Comparison of ENCODE assay signal across 9 mouse cellular contexts in genomic region chr19:8818301-8818798, GRCm38 (mm10). TPM values are rescaled to one million over a fixed set of nuclear protein-coding genes. Genes with fewer than 3 reads are reported as not detected.
DNase-seq lines count a peak whose midpoint lies in the region; ATAC-seq and TF ChIP-seq lines count a peak whose summit lies in the region.
"Had no signal": no experiment of that assay in that cellular context is flagged by ENCODE, and none has a peak within 500 bp of the region (broad histone marks: within the 10 kb centered on the region; RNA-seq: fewer than 3 reads in every experiment).

No protein-coding gene starts in this region.

- H3K27me3 ChIP-seq in kidney, adult 2 months (replicated peaks; ENCODE audit: control insufficient read depth, insufficient read depth, low read length) = no peaks in the 10 kb centered on the region
- H3K27me3 ChIP-seq in G1E (ENCODE audit: insufficient read depth, low read length) = no peaks in the 10 kb centered on the region
- H3K27me3 ChIP-seq in heart, embryonic 16.5 days (ENCODE audit: control insufficient read depth, insufficient read depth, low read length) = no peaks in the 10 kb centered on the region
- H3K27me3 ChIP-seq in midbrain, embryonic 10.5 days (ENCODE audit: low read depth, poor library complexity, severe bottlenecking) = no peaks in the 10 kb centered on the region

- WGBS in kidney, adult 2 months = 10% methylated on average over 14 of the region's 14 CpGs
- 15% methylated on average over 14 of the region's 14 CpGs for WGBS in heart, embryonic 16.5 days
- WGBS in midbrain, embryonic 10.5 days = 38% methylated on average over 14 of the region's 14 CpGs

- peaks cover 9% of the 10 kb centered on the region; the same call in 1 of the 2 replicates for H3K4me1 ChIP-seq in kidney, adult 2 months (ENCODE audit: control insufficient read depth, insufficient read depth, low read length)
- peaks cover 43% of the 10 kb centered on the region for H3K4me1 ChIP-seq in G1E (ENCODE audit: insufficient read depth, low read depth, low read length)
- H3K4me1 ChIP-seq in heart, embryonic 16.5 days (ENCODE audit: control insufficient read depth, insufficient read depth, low read length) = peaks cover 29% of the 10 kb centered on the region
- H3K4me1 ChIP-seq in midbrain, embryonic 10.5 days = peaks cover 45% of the 10 kb centered on the region

- intact Hi-C loops in gastrocnemius, postnatal 14 days (cut with DNase I; ENCODE audit: low total_unique reads) = no loop called here

- H3K36me3 ChIP-seq in kidney, adult 2 months (ENCODE audit: control insufficient read depth, insufficient read depth, low read length) = peaks cover 1% of the 10 kb centered on the region; the same call in 1 of the 2 replicates
- H3K36me3 ChIP-seq in G1E (replicated peaks) = peaks cover 53% of the 10 kb centered on the region
- H3K36me3 ChIP-seq in heart, embryonic 16.5 days (ENCODE audit: control insufficient read depth, insufficient read depth) = peaks cover 18% of the 10 kb centered on the region
- H3K36me3 ChIP-seq in midbrain, embryonic 10.5 days = peaks cover 58% of the 10 kb centered on the region

- H3K4me3 ChIP-seq in kidney, adult 2 months (ENCODE audit: insufficient read depth, low read depth, low read length) = peak overlapping the region; percentile 83
- H3K4me3 ChIP-seq in G1E (ENCODE audit: low read depth, low read length) = peak overlapping the region; percentile 84
- H3K4me3 ChIP-seq in heart, embryonic 16.5 days (ENCODE audit: low read length) = peak overlapping the region; percentile 100
- peak overlapping the region; percentile 100 for H3K4me3 ChIP-seq in midbrain, embryonic 10.5 days

- H3K27ac ChIP-seq in kidney, adult 2 months (ENCODE audit: insufficient read depth, low read depth, low read length) = peak overlapping the region; percentile 98
- H3K27ac ChIP-seq in heart, embryonic 16.5 days (ENCODE audit: low read length) = peak overlapping the region; percentile 100
- H3K27ac ChIP-seq in midbrain, embryonic 10.5 days (replicated peaks) = peak overlapping the region; percentile 98

- no peak for DNase-seq in kidney, adult 2 months
- DNase-seq in kidney, postnatal 10 days = no peak
- DNase-seq in G1E (ENCODE audit: low spot score) = no peak
- no peak for DNase-seq in midbrain, embryonic 10.5 days (ENCODE audit: low spot score)
- no peak for DNase-seq in ovary, postnatal 10 days (ENCODE audit: low spot score)
- no peak for DNase-seq in ovary, postnatal 36 days (ENCODE audit: low spot score)
- DNase-seq in gastrocnemius, postnatal 14 days = no peak
- DNase-seq: lung, postnatal 10 days had no signal

- no peak for TF ChIP-seq POLR2A in kidney, adult 2 months (IDR thresholded peaks at IDR 0.05; ENCODE audit: low read depth, low read length)

- H3K9ac ChIP-seq in heart, embryonic 16.5 days (ENCODE audit: low read length) = peak overlapping the region; percentile 81

- H3K4me2 ChIP-seq in heart, embryonic 16.5 days (ENCODE audit: low read depth, low read length) = peak overlapping the region; percentile 88

- no peak for TF ChIP-seq CTCF in kidney, adult 2 months (conservative IDR thresholded peaks at IDR 0.05; ENCODE audit: insufficient read depth, insufficient read length, low read depth, low read length)
- no peak for TF ChIP-seq CTCF in G1E (IDR thresholded peaks at IDR 0.05; ENCODE audit: low read depth, low read length)

- ATAC-seq in G1E (ENCODE audit: extremely low read depth, insufficient number of reproducible peaks, low FRiP score, poor library complexity, severe bottlenecking) = no peak
- no peak for ATAC-seq in heart, embryonic 16.5 days (replicated peaks; ENCODE audit: extremely low read depth, insufficient read depth, low FRiP score)

- H3K9me3 ChIP-seq in G1E (replicated peaks) = no peaks in the 10 kb centered on the region
- H3K9me3 ChIP-seq in heart, embryonic 16.5 days (replicated peaks; ENCODE audit: control insufficient read depth, low read length) = no peaks in the 10 kb centered on the region
- no peaks in the 10 kb centered on the region for H3K9me3 ChIP-seq in midbrain, embryonic 10.5 days (replicated peaks)

RNA-seq across cellular contexts. Expression of gene Ttc9c, which starts 0.8 kb away (rescaled TPM):
- polyA plus RNA-seq in kidney, adult 2 months (2012; rRNA removed) = 15.4 and 18.7 TPM in 2 replicates
- total RNA-seq in G1E (2014; fragmentation: Nextera tagmentation) = 61.6 and 73.9 TPM in 2 replicates
- total RNA-seq in G1E (2017) = 74.7 and 76.1 TPM in 2 replicates
- 4.7 and 6.9 TPM in 2 replicates for polyA plus RNA-seq in G1E (2012)
- 35.5 and 37.7 TPM in 2 replicates for polyA plus RNA-seq in heart, embryonic 16.5 days (2015; fragmentation: Nextera tagmentation; extraction: Ambion mirVana)
- polyA plus RNA-seq in midbrain, embryonic 10.5 days (2016; fragmentation: Nextera tagmentation; extraction: Ambion mirVana) = 69.0 and 74.5 TPM in 2 replicates
- 10 to 100 TPM in 1 of 2 experiments, 1 to 10 TPM in 1; 9.6 to 10.7 TPM for total RNA-seq in gastrocnemius, postnatal 14 days (2021)

RNA-seq across cellular contexts. Expression of gene Hnrnpul2, which starts 1.5 kb away (rescaled TPM):
- polyA plus RNA-seq in kidney, adult 2 months (2012; rRNA removed) = 19.3 and 25.5 TPM in 2 replicates
- total RNA-seq in G1E (2014; fragmentation: Nextera tagmentation) = 75.0 and 82.1 TPM in 2 replicates
- total RNA-seq in G1E (2017) = 33.7 and 45.9 TPM in 2 replicates
- polyA plus RNA-seq in G1E (2012) = 114 and 136 TPM in 2 replicates
- 3.2 and 3.3 TPM in 2 replicates for polyA plus RNA-seq in heart, embryonic 16.5 days (2015; fragmentation: Nextera tagmentation; extraction: Ambion mirVana)
- 4.3 and 4.4 TPM in 2 replicates for polyA plus RNA-seq in midbrain, embryonic 10.5 days (2016; fragmentation: Nextera tagmentation; extraction: Ambion mirVana)
- total RNA-seq in gastrocnemius, postnatal 14 days (2021) = 10 to 100 TPM; 35.4 to 37.3 TPM

RNA-seq across cellular contexts. Expression of gene AC129217.1, which starts 11.2 kb away (rescaled TPM):
- 3.5 TPM in 1 of 2 replicates, not detected in the other for polyA plus RNA-seq in kidney, adult 2 months (2012; rRNA removed)
- total RNA-seq in G1E (2014; fragmentation: Nextera tagmentation) (not detected in 2 replicates), G1E (2017) (3.4 and 3.7 TPM in 2 replicates)
- 102 and 115 TPM in 2 replicates for polyA plus RNA-seq in G1E (2012)
- not detected in 2 replicates for polyA plus RNA-seq in heart, embryonic 16.5 days (2015; fragmentation: Nextera tagmentation; extraction: Ambion mirVana)
- polyA plus RNA-seq in midbrain, embryonic 10.5 days (2016; fragmentation: Nextera tagmentation; extraction: Ambion mirVana) = not detected in 2 replicates
- not detected for total RNA-seq in gastrocnemius, postnatal 14 days (2021)

RNA-seq across cellular contexts. Expression of gene Zbtb3, which starts 16.0 kb away (rescaled TPM):
- polyA plus RNA-seq in kidney, adult 2 months (2012; rRNA removed) = 1.4 and 1.6 TPM in 2 replicates
- total RNA-seq in G1E (2014; fragmentation: Nextera tagmentation) = 0.73 and 1.7 TPM in 2 replicates
- total RNA-seq in G1E (2017) = 2.7 and 3.2 TPM in 2 replicates
- polyA plus RNA-seq in G1E (2012) = 1.7 and 1.8 TPM in 2 replicates
- polyA plus RNA-seq in heart, embryonic 16.5 days (2015; fragmentation: Nextera tagmentation; extraction: Ambion mirVana) = 3.5 and 4.3 TPM in 2 replicates
- 7.5 and 7.8 TPM in 2 replicates for polyA plus RNA-seq in midbrain, embryonic 10.5 days (2016; fragmentation: Nextera tagmentation; extraction: Ambion mirVana)
- total RNA-seq in gastrocnemius, postnatal 14 days (2021) = 1 to 10 TPM in 1 of 2 experiments, under 1 TPM in 1; 0.62 to 1.5 TPM

RNA-seq across cellular contexts. Expression of gene Bscl2, which starts 18.9 kb away (rescaled TPM):
- 204 and 214 TPM in 2 replicates for polyA plus RNA-seq in kidney, adult 2 months (2012; rRNA removed)
- total RNA-seq in G1E (2014; fragmentation: Nextera tagmentation) = 17.0 and 20.5 TPM in 2 replicates
- total RNA-seq in G1E (2017) = 5.5 and 6.6 TPM in 2 replicates
- 6.5 and 9.0 TPM in 2 replicates for polyA plus RNA-seq in G1E (2012)
- 43.9 and 44.3 TPM in 2 replicates for polyA plus RNA-seq in heart, embryonic 16.5 days (2015; fragmentation: Nextera tagmentation; extraction: Ambion mirVana)
- polyA plus RNA-seq in midbrain, embryonic 10.5 days (2016; fragmentation: Nextera tagmentation; extraction: Ambion mirVana) = 55.2 and 63.4 TPM in 2 replicates
- total RNA-seq in gastrocnemius, postnatal 14 days (2021) = 10 to 100 TPM; 14.4 to 15.6 TPM

Comparison
In these comparisons a context has a peak if more than half of its experiments do, and no peak if none do; other contexts are left out.
1. RNA of gene AC129217.1, which starts 11.2 kb away (polyA plus RNA-seq): 102 to 115 TPM in G1E; 3.5 TPM in kidney, adult 2 months, not detected in heart, embryonic 16.5 days and not detected in midbrain, embryonic 10.5 days; every median in the first group is over 10 times any median in the second.
2. Peak in every context shown above with its lines, with median percentiles within 50 percentile points of each other: H3K27ac ChIP-seq and H3K4me3 ChIP-seq.